17 mouse cellular contexts compared by ENCODE assay signal in genomic region chr11:3269241-3269640, GRCm38 (mm10).
"Had no signal": no experiment of that assay in that cellular context is flagged by ENCODE, and none has a peak within 500 bp of the region (broad histone marks: within the 10 kb centered on the region; RNA-seq: fewer than 3 reads in every experiment).

No protein-coding gene starts in this region.

- ATAC-seq: liver, postnatal 0 days; lung, postnatal 0 days; midbrain, embryonic 15.5 days had no signal

- H3K9me3 ChIP-seq: liver, embryonic 13.5 days; liver, embryonic 15.5 days; megakaryocyte, embryonic 14.5 days; midbrain, embryonic 12.5 days; midbrain, embryonic 15.5 days; neural tube, embryonic 12.5 days; stomach, embryonic 15.5 days had no signal

- H3K27ac ChIP-seq: liver, embryonic 13.5 days; liver, embryonic 15.5 days; macrophage; midbrain, embryonic 12.5 days; midbrain, embryonic 15.5 days; neural tube, embryonic 12.5 days; stomach, embryonic 15.5 days; stomach, postnatal 0 days had no signal

- H3K9ac ChIP-seq: liver, embryonic 13.5 days; liver, embryonic 15.5 days; liver, postnatal 0 days; lung, embryonic 14.5 days; midbrain, embryonic 12.5 days; midbrain, embryonic 15.5 days; neural tube, embryonic 12.5 days; stomach, embryonic 15.5 days had no signal

- H3K27me3 ChIP-seq: liver, embryonic 13.5 days; liver, embryonic 15.5 days; megakaryocyte, embryonic 14.5 days; midbrain, embryonic 12.5 days; midbrain, embryonic 15.5 days; neural tube, embryonic 12.5 days; stomach, embryonic 15.5 days had no signal

- H3K36me3 ChIP-seq: midbrain, embryonic 15.5 days; neural tube, embryonic 12.5 days; stomach, embryonic 15.5 days had no signal

- DNase-seq: liver, embryonic 13.5 days; liver, postnatal 0 days; lung, embryonic 14.5 days; lung, postnatal 14 days; lung, postnatal 36 days; right cerebral cortex, postnatal 14 days; thymus, adult 2 months; thymus, postnatal 25 days had no signal

- H3K4me2 ChIP-seq: liver, embryonic 13.5 days; liver, embryonic 15.5 days; lung, embryonic 14.5 days; midbrain, embryonic 12.5 days; midbrain, embryonic 15.5 days; neural tube, embryonic 12.5 days; stomach, embryonic 15.5 days had no signal

- H3K4me3 ChIP-seq: liver, embryonic 13.5 days; liver, embryonic 15.5 days; megakaryocyte, embryonic 14.5 days; midbrain, embryonic 12.5 days; midbrain, embryonic 15.5 days; neural tube, embryonic 12.5 days; stomach, embryonic 15.5 days had no signal
